Mouse (Mus musculus) lung, embryonic 16.5 days (tissue): ENCODE measurements at regions not wholly inside any gene's neighbourhood (a gene's known extent, or its start where the extent isn't known, plus 50 kb on each side); places are given as distances from the start of the nearest gene placed in this dataset.

ENCODE experiments used
- ATAC-seq: fragments of 200-750 bp; cut with Nextera tagmentation; 2 replicates; pipeline ENCODE4 v1.8.0; 2017; ENCODE audit warnings: low read depth, mild to moderate bottlenecking, moderate library complexity
- H3K27ac ChIP-seq: fragments of 300-500 bp; sonication (generic); 2 replicates; pipeline ENCODE4 v1.5.1; 2014; ENCODE audit warnings: mild to moderate bottlenecking, control low read depth, low read length
- H3K27me3 ChIP-seq: fragments of 300-500 bp; sonication (generic); 2 replicates; pipeline ENCODE4 v1.6.1; 2014; ENCODE audit warnings: low read depth, low read length, mixed read lengths; ENCODE audit not compliant: control insufficient read depth, insufficient read depth
- H3K36me3 ChIP-seq: fragments of 300-500 bp; sonication (generic); 2 replicates; pipeline ENCODE4 v1.6.1; 2014; ENCODE audit warnings: low read length; ENCODE audit not compliant: control insufficient read depth, insufficient read depth
- H3K4me1 ChIP-seq: fragments of 300-500 bp; sonication (generic); replicated peaks from 2 replicates; pipeline ENCODE4 v1.6.1; 2014; ENCODE audit warnings: low read length, mixed read lengths; ENCODE audit not compliant: control insufficient read depth, insufficient read depth
- H3K4me2 ChIP-seq: fragments of 300-500 bp; sonication (generic); 2 replicates; pipeline ENCODE4 v1.6.1; 2014; ENCODE audit warnings: low read depth, low read length, control low read depth
- H3K4me3 ChIP-seq: fragments of 300-500 bp; sonication (generic); 2 replicates; pipeline ENCODE4 v1.5.1; 2014; ENCODE audit warnings: mild to moderate bottlenecking, low read length, control low read depth
- H3K9ac ChIP-seq: fragments of 300-500 bp; sonication (generic); 2 replicates; pipeline ENCODE4 v1.6.1; 2014; ENCODE audit warnings: low read length, control low read depth
- H3K9me3 ChIP-seq: fragments of 300-500 bp; sonication (generic); 2 replicates; pipeline ENCODE4 v1.6.1; 2016; ENCODE audit warnings: low read length; ENCODE audit not compliant: control insufficient read depth
- WGBS: fragments of 180-500 bp; shearing (Covaris S2); extraction: QIAGEN DNeasy Blood & Tissue Kit; methylation state at CpG from one replicate; pipeline ENCODE4 v1.1.7; 2014; 5-methylcytosine and 5-hydroxymethylcytosine counted together

- 81% methylated on average over 2 of the region's 2 CpGs for WGBS
These were observed 592.4 kb upstream of the Tbl1xr1 start for GRCm38 (mm10) chr3:21484052-21484451.

DNA sequence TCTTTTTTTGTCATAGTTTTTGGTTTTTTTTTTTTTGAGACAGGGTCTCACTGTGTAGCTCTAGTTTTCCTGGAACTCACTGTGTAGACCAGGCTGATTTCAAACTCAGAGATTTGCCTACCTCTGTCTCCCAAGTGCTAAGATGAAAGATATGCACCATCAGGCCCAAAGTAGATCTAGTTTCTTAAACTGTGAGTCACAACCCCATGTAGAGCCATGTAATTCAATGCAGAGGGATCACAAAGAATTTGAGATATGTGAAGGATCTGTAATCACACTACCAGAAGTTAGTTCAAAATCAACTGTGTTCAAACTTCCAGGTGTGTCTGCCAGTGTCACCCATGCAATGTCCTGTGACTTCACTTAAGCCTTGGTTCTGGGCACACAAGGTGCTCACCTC lies 591.0 kb upstream of the Tbl1xr1 start:
- no peak overlapping the region for H3K27ac ChIP-seq
- H3K9ac ChIP-seq, result no peak overlapping the region
- H3K9me3 ChIP-seq, result 0 out of 2 replicates have a peak, but pooled peaks cover 2% of the 10 kb centered on the region
- H3K4me1 ChIP-seq, result no peaks in the 10 kb centered on the region
- H3K4me3 ChIP-seq, result no peak overlapping the region
- H3K36me3 ChIP-seq, result no peaks in the 10 kb centered on the region
- no peak for ATAC-seq
- no peaks in the 10 kb centered on the region for H3K27me3 ChIP-seq
- H3K4me2 ChIP-seq, result no peak overlapping the region

More at GRCm38 (mm10) chr3:21484052-21484451, 592.4 kb upstream of the Tbl1xr1 start:
- Histone ChIP-seq H3K36me3 (no peaks in the 10 kb centered on the region), H3K27ac (no peak overlapping the region), H3K9me3 (0 out of 2 replicates have a peak, but pooled peaks cover 2% of the 10 kb centered on the region), H3K4me1 (peaks cover 4% of the 10 kb centered on the region; the same call in 1 of the 2 replicates), H3K4me2 (no peak overlapping the region), H3K9ac (no peak overlapping the region), H3K27me3 (no peaks in the 10 kb centered on the region), H3K4me3 (no peak overlapping the region)
- no peak for ATAC-seq

- WGBS, result 68% methylated on average over 1 of the region's 1 CpGs
- Histone ChIP-seq H3K9ac (no peak overlapping the region), H3K4me1 (no peaks in the 10 kb centered on the region), H3K4me3 (no peak overlapping the region), H3K27ac (no peak overlapping the region), H3K9me3 (0 out of 2 replicates have a peak, but pooled peaks cover 2% of the 10 kb centered on the region), H3K4me2 (no peak overlapping the region), H3K27me3 (no peaks in the 10 kb centered on the region), H3K36me3 (no peaks in the 10 kb centered on the region)
- ATAC-seq, result no peak
These were observed 586.9 kb upstream of the Tbl1xr1 start for GRCm38 (mm10) chr3:21489547-21489946.

DNA sequence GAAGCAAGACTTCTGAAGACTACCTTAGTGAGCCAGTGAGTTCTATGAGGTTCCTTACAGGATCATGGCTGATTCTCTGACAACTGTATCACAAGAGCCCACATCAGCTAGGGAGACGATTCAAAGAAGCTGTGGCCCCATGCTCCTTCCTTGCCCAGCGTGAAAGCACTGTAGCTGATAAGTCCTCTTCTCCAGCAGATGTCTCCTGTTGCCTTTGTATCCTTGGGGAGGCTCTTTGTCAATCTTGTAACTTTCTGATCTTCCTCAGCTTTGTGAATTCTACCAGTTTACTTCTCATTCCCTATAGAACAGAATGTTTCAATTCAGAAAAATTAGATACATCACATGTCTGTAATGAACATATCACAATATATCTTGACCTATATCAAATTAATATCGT lies 584.0 kb upstream of the Tbl1xr1 start:
- Histone ChIP-seq H3K4me2 (no peak overlapping the region), H3K9me3 (0 out of 2 replicates have a peak, but pooled peaks cover 2% of the 10 kb centered on the region), H3K4me1 (no peaks in the 10 kb centered on the region; the same call in 1 of the 2 replicates), H3K4me3 (no peak overlapping the region), H3K36me3 (no peaks in the 10 kb centered on the region), H3K27ac (no peak overlapping the region), H3K27me3 (no peaks in the 10 kb centered on the region), H3K9ac (no peak overlapping the region)
- ATAC-seq, result no peak
- 56% methylated on average over 3 of the region's 3 CpGs for WGBS

- no peaks in the 10 kb centered on the region for H3K36me3 ChIP-seq
- WGBS, result 78% methylated on average over 6 of the region's 6 CpGs
- H3K27ac ChIP-seq, result no peak overlapping the region
- 0 out of 2 replicates have a peak, but pooled peaks cover 2% of the 10 kb centered on the region for H3K9me3 ChIP-seq
- no peak overlapping the region for H3K9ac ChIP-seq
- H3K4me2 ChIP-seq, result no peak overlapping the region
- H3K27me3 ChIP-seq, result no peaks in the 10 kb centered on the region
- no peaks in the 10 kb centered on the region; the same call in 1 of the 2 replicates for H3K4me1 ChIP-seq
- no peak for ATAC-seq
- no peak overlapping the region for H3K4me3 ChIP-seq
These were observed 583.1 kb upstream of the Tbl1xr1 start for GRCm38 (mm10) chr3:21493384-21493783.

DNA sequence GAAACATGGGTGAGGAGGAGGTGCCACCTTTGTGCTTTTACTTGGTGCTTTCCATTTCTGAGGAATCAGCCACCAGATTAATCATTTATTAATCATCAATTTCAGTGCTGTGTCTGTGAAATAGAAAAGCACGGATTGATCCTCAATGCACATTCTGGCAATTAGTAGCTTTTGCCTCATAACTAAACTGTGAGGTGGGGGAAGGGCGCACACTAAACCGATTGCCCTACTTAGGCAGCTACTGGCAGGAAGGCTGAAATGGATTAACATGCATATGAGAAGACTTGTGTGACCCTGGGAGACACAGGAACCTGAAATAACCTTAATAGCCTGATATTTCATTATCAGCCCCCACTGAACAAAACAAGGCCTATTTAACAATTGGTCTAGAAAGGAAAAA lies 581.5 kb upstream of the Tbl1xr1 start:
- WGBS, result 82% methylated on average over 3 of the region's 3 CpGs
- no peaks in the 10 kb centered on the region for H3K9me3 ChIP-seq
- ATAC-seq, result no peak
- no peaks in the 10 kb centered on the region for H3K27me3 ChIP-seq
- no peak overlapping the region for H3K4me2 ChIP-seq
- no peaks in the 10 kb centered on the region; the same call in 1 of the 2 replicates for H3K4me1 ChIP-seq
- no peaks in the 10 kb centered on the region for H3K36me3 ChIP-seq
- no peak overlapping the region for H3K27ac ChIP-seq
- H3K9ac ChIP-seq, result no peak overlapping the region
- no peak overlapping the region for H3K4me3 ChIP-seq

DNA sequence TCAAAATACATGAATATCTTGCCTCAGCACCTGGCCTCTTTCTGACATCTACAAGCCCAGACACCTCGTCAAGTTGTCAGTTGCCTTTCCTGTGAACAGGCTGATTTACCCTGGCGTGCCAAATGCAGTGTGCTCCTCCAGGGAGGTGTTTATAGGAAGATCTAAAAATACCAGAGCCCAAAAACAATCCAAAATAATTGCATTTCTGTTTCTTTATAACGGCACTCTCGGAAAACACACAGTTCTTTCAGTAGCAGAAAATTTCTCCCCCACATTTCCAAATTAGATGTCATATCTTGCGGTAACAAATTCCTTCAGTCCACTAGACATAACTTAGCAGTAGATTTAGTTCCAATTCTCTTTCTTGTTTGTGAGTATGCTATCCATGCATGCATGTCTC lies 580.8 kb upstream of the Tbl1xr1 start:
- no peak overlapping the region for H3K4me3 ChIP-seq
- no peaks in the 10 kb centered on the region; the same call in 1 of the 2 replicates for H3K4me1 ChIP-seq
- ATAC-seq, result no peak
- no peaks in the 10 kb centered on the region for H3K36me3 ChIP-seq
- H3K27ac ChIP-seq, result no peak overlapping the region
- H3K4me2 ChIP-seq, result no peak overlapping the region
- WGBS, result 58% methylated on average over 5 of the region's 5 CpGs
- no peaks in the 10 kb centered on the region for H3K27me3 ChIP-seq
- no peaks in the 10 kb centered on the region for H3K9me3 ChIP-seq
- no peak overlapping the region for H3K9ac ChIP-seq

- 89% methylated on average over 2 of the region's 2 CpGs for WGBS
- no peak overlapping the region for H3K4me2 ChIP-seq
- H3K27me3 ChIP-seq, result no peaks in the 10 kb centered on the region
- no peak overlapping the region for H3K4me3 ChIP-seq
- 0 out of 2 replicates have a peak, but pooled peaks have one; percentile 41 for ATAC-seq
- H3K36me3 ChIP-seq, result no peaks in the 10 kb centered on the region
- no peak overlapping the region for H3K27ac ChIP-seq
- no peak overlapping the region for H3K9ac ChIP-seq
- no peaks in the 10 kb centered on the region; the same call in 1 of the 2 replicates for H3K4me1 ChIP-seq
- no peaks in the 10 kb centered on the region for H3K9me3 ChIP-seq
These were observed 580.3 kb upstream of the Tbl1xr1 start for GRCm38 (mm10) chr3:21496166-21496565.

DNA sequence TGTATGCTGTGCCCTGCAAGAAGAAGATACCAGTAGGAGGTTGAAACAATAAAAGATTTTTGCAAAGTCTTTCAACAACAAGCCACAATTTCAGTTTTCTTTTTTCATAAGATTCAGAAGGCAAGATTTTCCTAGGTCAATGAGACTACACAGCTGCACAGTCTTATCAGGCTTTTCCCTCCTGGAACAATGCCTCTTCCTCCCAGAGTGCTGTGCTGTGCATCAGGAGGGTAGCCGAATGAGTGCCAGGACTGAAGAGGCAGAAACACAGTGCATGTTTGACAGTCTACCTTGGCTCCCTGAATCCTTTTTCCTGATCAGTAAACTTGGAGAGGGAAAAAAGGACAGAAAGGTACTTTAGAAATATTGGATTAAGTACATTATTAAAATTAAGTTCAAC lies 579.4 kb upstream of the Tbl1xr1 start:
- no peak for ATAC-seq
- WGBS, result 15% methylated on average over 1 of the region's 1 CpGs

GRCm38 (mm10) chr3:21507655-21508054 lies 568.8 kb upstream of the Tbl1xr1 start:
- Histone ChIP-seq H3K36me3 (no peaks in the 10 kb centered on the region), H3K4me3 (no peak overlapping the region), H3K4me2 (no peak overlapping the region), H3K9me3 (peaks cover 19% of the 10 kb centered on the region), H3K9ac (no peak overlapping the region), H3K4me1 (no peaks in the 10 kb centered on the region), H3K27me3 (no peaks in the 10 kb centered on the region), H3K27ac (no peak overlapping the region)
- WGBS, result 89% methylated on average over 2 of the region's 2 CpGs
- ATAC-seq, result no peak

More for the DNA sequence above, 579.4 kb upstream of the Tbl1xr1 start:
- no peak overlapping the region for H3K4me3 ChIP-seq
- no peak overlapping the region for H3K4me2 ChIP-seq
- no peaks in the 10 kb centered on the region for H3K36me3 ChIP-seq
- no peak overlapping the region for H3K9ac ChIP-seq
- H3K27ac ChIP-seq, result no peak overlapping the region
- H3K9me3 ChIP-seq, result no peaks in the 10 kb centered on the region
- no peaks in the 10 kb centered on the region for H3K27me3 ChIP-seq
- H3K4me1 ChIP-seq, result no peaks in the 10 kb centered on the region; the same call in 1 of the 2 replicates
